Mouse (Mus musculus): Measurements from ENCODE around the gene Wwc1. TPM values are rescaled to one million over a fixed set of nuclear protein-coding genes. Genes with fewer than 3 reads are reported as not detected.

Wwc1 gene
- polyA plus RNA-seq, 1 experiment: 4.2 TPM

- TF ChIP-seq POLR2A (IDR thresholded peaks at IDR 0.05; ENCODE audit: low read depth, low read length) (no peak), CTCF (IDR thresholded peaks at IDR 0.05; ENCODE audit: borderline replicate concordance, insufficient read depth, low read length) (no peak)
- no peak overlapping the region for H3K27ac ChIP-seq (ENCODE audit: insufficient read depth, low read length)
- no peak overlapping the region for H3K4me3 ChIP-seq (ENCODE audit: insufficient read depth, low read length)
- H3K4me1 ChIP-seq (ENCODE audit: control insufficient read depth, insufficient read depth, low read length): peaks cover 10% of the 10 kb centered on the region; the same call in 1 of the 2 replicates
Measured at GRCm38 (mm10) chr11:35974632-35975450, 5.5 kb downstream of the Wwc1 start.

GRCm38 (mm10) chr11:35973135-35973534 is 7.2 kb downstream of the Wwc1 start:
- H3K27ac ChIP-seq (ENCODE audit: insufficient read depth, low read length): no peak overlapping the region
- no peak for TF ChIP-seq POLR2A (IDR thresholded peaks at IDR 0.05; ENCODE audit: low read depth, low read length)
- no peak for TF ChIP-seq CTCF (IDR thresholded peaks at IDR 0.05; ENCODE audit: borderline replicate concordance, insufficient read depth, low read length)
- no peak overlapping the region for H3K4me3 ChIP-seq (ENCODE audit: insufficient read depth, low read length)
- peaks cover 3% of the 10 kb centered on the region; the same call in 1 of the 2 replicates for H3K4me1 ChIP-seq (ENCODE audit: control insufficient read depth, insufficient read depth, low read length)

- TF ChIP-seq POLR2A (IDR thresholded peaks at IDR 0.05; ENCODE audit: low read depth, low read length) (no peak), CTCF (IDR thresholded peaks at IDR 0.05; ENCODE audit: borderline replicate concordance, insufficient read depth, low read length) (no peak)
- Histone ChIP-seq H3K4me1 (ENCODE audit: control insufficient read depth, insufficient read depth, low read length) (peaks cover 3% of the 10 kb centered on the region; the same call in 1 of the 2 replicates), H3K27ac (ENCODE audit: insufficient read depth, low read length) (no peak overlapping the region), H3K4me3 (ENCODE audit: insufficient read depth, low read length) (no peak overlapping the region)
Measured at GRCm38 (mm10) chr11:35972270-35972931, 7.9 kb downstream of the Wwc1 start.

- Histone ChIP-seq H3K27ac (ENCODE audit: insufficient read depth, low read length) (no peak overlapping the region), H3K4me1 (ENCODE audit: control insufficient read depth, insufficient read depth, low read length) (no peaks in the 10 kb centered on the region; the same call in 1 of the 2 replicates), H3K4me3 (ENCODE audit: insufficient read depth, low read length) (no peak overlapping the region)
- TF ChIP-seq CTCF (IDR thresholded peaks at IDR 0.05; ENCODE audit: borderline replicate concordance, insufficient read depth, low read length) (no peak), POLR2A (IDR thresholded peaks at IDR 0.05; ENCODE audit: low read depth, low read length) (no peak)
Measured at GRCm38 (mm10) chr11:35970806-35971705, 9.3 kb downstream of the Wwc1 start.

- Histone ChIP-seq H3K4me3 (ENCODE audit: insufficient read depth, low read length) (no peak overlapping the region), H3K4me1 (ENCODE audit: control insufficient read depth, insufficient read depth, low read length) (no peaks in the 10 kb centered on the region; the same call in 1 of the 2 replicates), H3K27ac (ENCODE audit: insufficient read depth, low read length) (no peak overlapping the region)
- TF ChIP-seq CTCF (IDR thresholded peaks at IDR 0.05; ENCODE audit: borderline replicate concordance, insufficient read depth, low read length) (no peak), POLR2A (IDR thresholded peaks at IDR 0.05; ENCODE audit: low read depth, low read length) (no peak)
Measured at GRCm38 (mm10) chr11:35968291-35968690, 12.0 kb downstream of the Wwc1 start.

GRCm38 (mm10) chr11:35963981-35964549 is 16.3 kb downstream of the Wwc1 start:
- H3K27ac ChIP-seq (ENCODE audit: insufficient read depth, low read length): no peak overlapping the region
- TF ChIP-seq CTCF (IDR thresholded peaks at IDR 0.05; ENCODE audit: borderline replicate concordance, insufficient read depth, low read length) (no peak), POLR2A (IDR thresholded peaks at IDR 0.05; ENCODE audit: low read depth, low read length) (no peak)
- no peak overlapping the region for H3K4me3 ChIP-seq (ENCODE audit: insufficient read depth, low read length)
- H3K4me1 ChIP-seq (ENCODE audit: control insufficient read depth, insufficient read depth, low read length): no peaks in the 10 kb centered on the region

- no peak overlapping the region for H3K27ac ChIP-seq (ENCODE audit: insufficient read depth, low read length)
- TF ChIP-seq POLR2A (IDR thresholded peaks at IDR 0.05; ENCODE audit: low read depth, low read length) (no peak), CTCF (IDR thresholded peaks at IDR 0.05; ENCODE audit: borderline replicate concordance, insufficient read depth, low read length) (no peak)
Measured at GRCm38 (mm10) chr11:35963554-35963953, 16.8 kb downstream of the Wwc1 start.

GRCm38 (mm10) chr11:35962431-35962830 is 17.9 kb downstream of the Wwc1 start:
- TF ChIP-seq CTCF (IDR thresholded peaks at IDR 0.05; ENCODE audit: borderline replicate concordance, insufficient read depth, low read length): no peak
- H3K4me3 ChIP-seq (ENCODE audit: insufficient read depth, low read length): no peak overlapping the region
- H3K27ac ChIP-seq (ENCODE audit: insufficient read depth, low read length): no peak overlapping the region
- no peaks in the 10 kb centered on the region for H3K4me1 ChIP-seq (ENCODE audit: control insufficient read depth, insufficient read depth, low read length)

More at GRCm38 (mm10) chr11:35963554-35963953, 16.8 kb downstream of the Wwc1 start:
- no peaks in the 10 kb centered on the region for H3K4me1 ChIP-seq (ENCODE audit: control insufficient read depth, insufficient read depth, low read length)
- H3K4me3 ChIP-seq (ENCODE audit: insufficient read depth, low read length): no peak overlapping the region

- Histone ChIP-seq H3K4me3 (ENCODE audit: insufficient read depth, low read length) (no peak overlapping the region), H3K4me1 (ENCODE audit: control insufficient read depth, insufficient read depth, low read length) (no peaks in the 10 kb centered on the region), H3K27ac (ENCODE audit: insufficient read depth, low read length) (no peak overlapping the region)
- no peak for TF ChIP-seq POLR2A (IDR thresholded peaks at IDR 0.05; ENCODE audit: low read depth, low read length)
- no peak for TF ChIP-seq CTCF (IDR thresholded peaks at IDR 0.05; ENCODE audit: borderline replicate concordance, insufficient read depth, low read length)
Measured at GRCm38 (mm10) chr11:35959270-35959669, 21.1 kb downstream of the Wwc1 start.

All from embryonic fibroblast, embryonic 13.5 days (primary cell).